Mouse (Mus musculus): ENCODE results near the gene Tinag. TPM values are rescaled to one million over a fixed set of nuclear protein-coding genes. Genes with fewer than 3 reads are reported as not detected.
"Not testable (repeated sequence)": the region's sequence is repeated elsewhere in the genome, so short reads cannot be mapped to it uniquely, and the experiment has no call there.

The Tinag gene
- polyA plus RNA-seq (2015; fragmentation: Nextera tagmentation; extraction: Ambion mirVana), result 0.09 TPM in 1 of 2 replicates, not detected in the other

DNA sequence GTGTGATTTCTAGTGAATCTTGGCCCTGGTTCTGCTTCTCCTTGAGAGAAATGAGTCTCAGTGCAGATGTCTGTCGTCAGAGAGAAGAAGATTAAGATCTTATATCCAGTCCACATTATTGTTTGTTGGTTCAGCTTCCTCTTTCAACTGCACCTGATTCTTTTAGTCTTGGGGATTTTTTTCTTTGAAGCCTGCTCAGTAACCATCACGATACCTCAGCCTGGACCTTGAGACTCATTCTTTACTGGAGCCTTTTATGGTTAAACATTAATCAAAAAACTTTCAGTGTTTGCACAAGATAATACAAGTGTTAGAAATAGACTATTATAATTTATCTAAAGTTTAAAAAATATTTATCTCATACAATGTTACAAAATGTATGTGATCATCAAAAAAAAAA lies at the start of gene Tinag:
TSS of gene Tinag (minus strand) at position 210 of the 400 bp plus-strand sequence.
- no peaks in the 10 kb centered on the region for H3K4me1 ChIP-seq (replicated peaks)
- no peak for ATAC-seq (ENCODE audit: low FRiP score, low read depth)
- H3K4me2 ChIP-seq, result no peak within 1 kb of the TSS
- no peak within 1 kb of the TSS for H3K27ac ChIP-seq (replicated peaks)
- no peaks in the 10 kb centered on the region for H3K27me3 ChIP-seq
- no peaks in the 10 kb centered on the region for H3K36me3 ChIP-seq
- no peaks in the 10 kb centered on the region for H3K9me3 ChIP-seq
- H3K9ac ChIP-seq, result no peak within 1 kb of the TSS
- H3K4me3 ChIP-seq, result no peak within 1 kb of the TSS
- 81% methylated on average over 2 of the region's 2 CpGs for WGBS

DNA sequence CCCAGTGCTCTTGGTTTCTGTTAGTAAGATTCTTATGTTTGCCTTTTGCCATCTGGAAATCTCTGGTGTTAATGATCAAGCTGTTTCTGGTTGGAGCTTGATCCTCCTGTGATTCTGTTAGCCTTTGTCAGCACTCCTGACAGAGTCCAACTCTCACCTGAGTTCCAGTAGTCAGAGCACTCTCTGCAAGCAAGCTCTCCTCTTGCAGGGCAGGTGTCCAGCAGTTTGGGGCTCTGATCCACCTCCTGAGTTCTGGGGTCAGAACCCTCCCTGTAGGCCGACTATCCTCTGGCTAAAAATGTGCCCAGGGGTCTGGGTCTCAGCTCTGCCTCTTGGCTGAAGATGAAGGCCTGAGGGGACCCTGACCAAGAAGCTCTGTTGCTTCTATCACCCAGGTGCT lies 37.6 kb upstream of the Tinag start:
- H3K4me3 ChIP-seq; H3K27me3 ChIP-seq; H3K4me1 ChIP-seq (replicated peaks); H3K9me3 ChIP-seq; ATAC-seq (ENCODE audit: low FRiP score, low read depth); H3K27ac ChIP-seq (replicated peaks); H3K4me2 ChIP-seq; H3K9ac ChIP-seq; H3K36me3 ChIP-seq: not testable (repeated sequence)
- 80% methylated on average over 1 of the region's 1 CpGs for WGBS

DNA sequence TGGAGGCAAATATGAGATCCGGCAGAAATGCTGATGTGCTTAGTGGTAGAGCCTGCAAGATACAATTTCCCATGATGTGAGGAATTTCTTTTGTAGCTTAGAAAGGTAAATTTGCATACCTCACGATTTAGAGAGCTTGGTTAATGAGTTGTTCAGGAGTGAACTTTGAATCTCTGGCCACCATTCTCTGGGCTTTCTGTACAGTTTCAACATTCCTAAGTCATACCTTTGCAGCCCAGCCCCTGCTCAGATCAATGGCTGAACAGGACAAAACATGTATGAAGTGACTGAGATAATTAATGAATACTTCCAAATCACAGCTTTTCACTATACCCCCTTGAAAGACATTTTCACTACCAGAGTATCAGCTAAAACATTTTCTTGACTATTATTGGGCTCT lies 26.1 kb upstream of the Tinag start:
- Histone ChIP-seq H3K9ac (no peak overlapping the region), H3K27ac (replicated peaks) (no peak overlapping the region), H3K36me3 (no peaks in the 10 kb centered on the region), H3K27me3 (no peaks in the 10 kb centered on the region), H3K4me3 (no peak overlapping the region), H3K4me2 (no peak overlapping the region), H3K4me1 (replicated peaks) (no peaks in the 10 kb centered on the region), H3K9me3 (no peaks in the 10 kb centered on the region)
- no peak for ATAC-seq (ENCODE audit: low FRiP score, low read depth)
- 92% methylated on average over 2 of the region's 2 CpGs for WGBS

DNA sequence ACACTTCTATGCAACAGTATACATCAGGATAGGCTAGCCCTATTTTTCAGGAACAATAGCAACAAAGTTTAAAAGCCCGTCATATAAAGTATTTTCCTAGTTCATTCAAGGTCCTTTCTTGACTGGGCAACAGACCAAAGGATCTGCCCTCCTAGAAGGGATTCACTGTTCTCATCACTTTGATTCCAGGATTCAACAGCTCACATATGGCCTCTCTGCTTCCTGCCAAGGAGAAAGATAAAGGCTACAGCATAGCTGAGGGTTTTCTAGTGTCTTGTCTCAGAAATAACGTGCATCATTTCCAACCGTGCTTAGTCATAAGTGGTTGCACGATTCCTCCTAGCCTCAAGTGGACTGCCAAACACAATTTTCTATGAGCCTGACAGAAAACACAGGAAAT lies 11.0 kb upstream of the Tinag start:
- H3K9ac ChIP-seq, result no peak overlapping the region
- H3K27ac ChIP-seq (replicated peaks), result no peak overlapping the region
- no peaks in the 10 kb centered on the region for H3K27me3 ChIP-seq
- H3K4me2 ChIP-seq, result no peak overlapping the region
- WGBS, result 77% methylated on average over 4 of the region's 4 CpGs
- no peak for ATAC-seq (ENCODE audit: low FRiP score, low read depth)
- H3K36me3 ChIP-seq, result no peaks in the 10 kb centered on the region
- H3K9me3 ChIP-seq, result no peaks in the 10 kb centered on the region
- no peak overlapping the region for H3K4me3 ChIP-seq
- H3K4me1 ChIP-seq (replicated peaks), result no peaks in the 10 kb centered on the region

DNA sequence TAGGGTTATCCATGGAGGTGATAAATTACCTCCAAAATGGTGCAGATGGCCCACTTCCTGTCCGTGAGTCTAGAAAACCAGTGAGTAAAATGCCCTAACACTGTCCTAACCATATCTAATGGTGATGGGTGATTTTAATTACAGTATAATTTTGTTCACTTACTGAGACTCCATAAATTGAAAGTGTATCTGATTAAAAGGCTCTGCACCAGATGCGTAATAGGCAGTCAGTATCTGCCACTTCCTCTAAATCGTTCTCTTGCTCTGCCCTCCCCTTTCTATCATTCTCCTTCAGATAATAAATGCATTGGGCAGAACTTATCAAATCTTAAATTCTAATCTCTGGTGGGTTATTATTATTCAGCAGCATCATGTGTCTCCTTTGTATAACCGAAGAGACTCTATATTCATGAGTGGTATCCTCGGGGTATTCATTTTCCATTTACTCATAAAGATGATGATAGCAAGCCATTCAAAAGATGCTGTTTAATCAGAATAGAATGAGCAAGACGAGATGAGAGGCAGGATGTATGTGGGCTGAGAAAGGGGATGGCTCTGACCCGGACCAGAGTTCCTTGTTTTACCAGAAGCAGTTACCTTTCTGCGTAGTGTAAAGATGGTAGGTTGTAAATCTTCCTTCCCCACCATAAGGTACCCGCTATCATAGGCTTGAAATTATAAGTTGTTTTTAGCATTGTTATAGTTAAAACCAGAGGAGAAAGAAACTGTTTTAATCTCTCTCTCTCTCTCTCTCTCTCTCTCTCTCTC lies 9.0 kb upstream of the Tinag start:
- Histone ChIP-seq H3K27ac (replicated peaks) (no peak overlapping the region), H3K4me2 (no peak overlapping the region), H3K4me3 (no peak overlapping the region), H3K9ac (no peak overlapping the region), H3K9me3 (no peaks in the 10 kb centered on the region), H3K27me3 (no peaks in the 10 kb centered on the region), H3K4me1 (replicated peaks) (no peaks in the 10 kb centered on the region), H3K36me3 (no peaks in the 10 kb centered on the region)
- 0 out of 2 replicates have a peak, but pooled peaks have one; percentile 42 for ATAC-seq (ENCODE audit: low FRiP score, low read depth)
- WGBS, result 56% methylated on average over 9 of the region's 9 CpGs

DNA sequence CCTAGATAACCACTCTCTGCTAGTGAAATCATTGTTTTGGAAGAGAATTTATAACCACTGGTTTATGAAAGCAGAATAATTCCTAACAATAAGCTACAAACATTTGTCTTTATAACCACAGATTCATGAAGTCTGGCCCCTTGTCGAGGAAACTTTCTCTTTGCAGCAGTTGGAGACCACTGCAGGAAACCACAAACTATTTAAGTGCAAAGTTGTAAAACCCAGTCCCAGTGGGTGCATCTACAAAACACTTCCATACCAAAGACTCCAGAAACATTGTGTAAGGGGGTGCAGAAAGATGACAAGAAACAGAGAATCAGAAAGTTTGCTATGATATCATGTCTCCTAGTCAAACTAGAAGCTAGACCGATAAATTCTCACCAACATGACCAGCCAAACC lies 5.8 kb upstream of the Tinag start:
- Histone ChIP-seq H3K27me3 (no peaks in the 10 kb centered on the region), H3K9ac (no peak overlapping the region), H3K4me2 (no peak overlapping the region), H3K4me1 (replicated peaks) (no peaks in the 10 kb centered on the region), H3K27ac (replicated peaks) (no peak overlapping the region), H3K4me3 (no peak overlapping the region), H3K36me3 (no peaks in the 10 kb centered on the region), H3K9me3 (no peaks in the 10 kb centered on the region)
- WGBS, result 85% methylated on average over 2 of the region's 2 CpGs
- ATAC-seq (ENCODE audit: low FRiP score, low read depth), result no peak

DNA sequence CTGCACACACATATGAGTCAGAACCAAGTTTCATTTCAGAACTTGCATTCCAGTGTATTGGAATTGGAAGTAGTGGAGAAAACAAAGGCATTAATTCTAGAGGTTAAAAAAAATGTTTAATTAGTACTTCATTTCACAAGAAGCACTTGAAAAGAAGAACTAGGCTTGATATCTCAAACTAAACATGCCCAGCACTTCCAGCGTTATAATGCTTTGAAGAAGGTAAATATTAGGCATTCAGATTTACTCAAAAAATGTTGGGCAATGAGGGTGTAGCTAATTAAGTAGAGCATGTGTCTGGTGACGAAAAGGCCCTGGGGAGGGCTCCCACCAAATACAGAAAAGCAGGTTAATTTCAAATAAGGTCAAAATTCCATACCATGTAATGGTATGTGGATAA lies 4.1 kb upstream of the Tinag start:
- 83% methylated on average over 2 of the region's 2 CpGs for WGBS
- H3K27me3 ChIP-seq, result no peaks in the 10 kb centered on the region
- H3K9me3 ChIP-seq, result no peaks in the 10 kb centered on the region
- ATAC-seq (ENCODE audit: low FRiP score, low read depth), result no peak
- no peak overlapping the region for H3K27ac ChIP-seq (replicated peaks)
- no peak overlapping the region for H3K4me3 ChIP-seq
- no peak overlapping the region for H3K4me2 ChIP-seq
- H3K4me1 ChIP-seq (replicated peaks), result no peaks in the 10 kb centered on the region
- no peak overlapping the region for H3K9ac ChIP-seq
- no peaks in the 10 kb centered on the region for H3K36me3 ChIP-seq

DNA sequence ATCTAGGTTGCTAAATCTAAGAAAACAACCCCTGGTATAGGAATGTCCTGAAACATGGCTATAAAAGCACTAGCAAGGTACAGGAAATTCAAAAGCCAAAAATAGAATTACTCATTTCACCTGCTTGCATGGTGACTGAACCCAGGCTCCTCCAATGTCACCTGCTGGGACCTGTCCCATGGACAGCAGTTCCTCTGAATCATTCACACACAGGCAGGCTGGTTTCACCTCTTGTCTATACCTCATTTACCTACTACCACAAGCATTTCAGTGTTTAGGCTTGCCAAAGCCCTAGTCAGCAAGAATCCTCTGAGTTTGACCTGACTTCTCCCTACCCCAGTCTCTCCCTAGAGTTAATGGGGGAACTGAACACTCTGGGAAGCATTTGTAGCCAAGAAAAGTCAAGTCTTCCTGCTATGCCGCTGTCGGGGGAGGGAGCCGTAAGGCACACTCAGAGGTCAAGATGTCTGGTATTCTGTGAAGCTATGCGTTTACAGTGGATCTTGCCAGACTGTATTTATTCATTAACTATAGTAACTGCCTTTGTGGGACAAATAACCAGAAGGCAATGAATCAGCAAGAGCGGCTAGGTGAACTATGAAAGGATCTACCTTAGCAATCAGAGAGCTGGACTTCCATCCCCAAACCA lies 597 bp upstream of the Tinag start:
- no peak for ATAC-seq (ENCODE audit: low FRiP score, low read depth)
- Histone ChIP-seq H3K27me3 (no peaks in the 10 kb centered on the region), H3K4me2 (no peak overlapping the region), H3K4me1 (replicated peaks) (no peaks in the 10 kb centered on the region), H3K36me3 (no peaks in the 10 kb centered on the region), H3K9me3 (no peaks in the 10 kb centered on the region), H3K9ac (no peak overlapping the region), H3K27ac (replicated peaks) (no peak overlapping the region), H3K4me3 (no peak overlapping the region)
- WGBS, result 87% methylated on average over 5 of the region's 5 CpGs

DNA sequence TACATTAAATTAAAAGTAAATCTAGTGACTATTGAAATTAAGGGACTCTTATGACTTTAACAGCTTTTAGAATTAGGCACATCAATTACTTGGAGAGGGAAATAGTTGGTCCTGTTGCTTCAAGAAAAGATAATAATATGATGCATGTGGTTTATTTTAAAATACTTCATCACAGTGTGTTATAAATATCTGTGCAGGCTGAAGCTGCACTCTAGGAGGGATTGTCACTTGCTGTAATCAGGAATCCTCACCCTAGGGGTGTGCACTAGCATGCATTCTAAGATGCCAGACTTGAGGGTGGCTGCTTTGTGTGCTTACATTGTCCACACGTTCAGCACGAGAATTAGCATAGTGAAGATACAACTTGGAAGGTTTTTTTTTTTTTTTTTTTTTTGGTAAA lies 10.2 kb downstream of the Tinag start:
- H3K9me3 ChIP-seq, result no peaks in the 10 kb centered on the region
- WGBS, result 53% methylated on average over 2 of the region's 2 CpGs
- H3K27me3 ChIP-seq, result no peaks in the 10 kb centered on the region
- no peak overlapping the region for H3K4me2 ChIP-seq
- no peak overlapping the region for H3K27ac ChIP-seq (replicated peaks)
- no peaks in the 10 kb centered on the region for H3K4me1 ChIP-seq (replicated peaks)
- no peaks in the 10 kb centered on the region for H3K36me3 ChIP-seq
- no peak overlapping the region for H3K9ac ChIP-seq
- ATAC-seq (ENCODE audit: low FRiP score, low read depth), result no peak
- H3K4me3 ChIP-seq, result no peak overlapping the region

DNA sequence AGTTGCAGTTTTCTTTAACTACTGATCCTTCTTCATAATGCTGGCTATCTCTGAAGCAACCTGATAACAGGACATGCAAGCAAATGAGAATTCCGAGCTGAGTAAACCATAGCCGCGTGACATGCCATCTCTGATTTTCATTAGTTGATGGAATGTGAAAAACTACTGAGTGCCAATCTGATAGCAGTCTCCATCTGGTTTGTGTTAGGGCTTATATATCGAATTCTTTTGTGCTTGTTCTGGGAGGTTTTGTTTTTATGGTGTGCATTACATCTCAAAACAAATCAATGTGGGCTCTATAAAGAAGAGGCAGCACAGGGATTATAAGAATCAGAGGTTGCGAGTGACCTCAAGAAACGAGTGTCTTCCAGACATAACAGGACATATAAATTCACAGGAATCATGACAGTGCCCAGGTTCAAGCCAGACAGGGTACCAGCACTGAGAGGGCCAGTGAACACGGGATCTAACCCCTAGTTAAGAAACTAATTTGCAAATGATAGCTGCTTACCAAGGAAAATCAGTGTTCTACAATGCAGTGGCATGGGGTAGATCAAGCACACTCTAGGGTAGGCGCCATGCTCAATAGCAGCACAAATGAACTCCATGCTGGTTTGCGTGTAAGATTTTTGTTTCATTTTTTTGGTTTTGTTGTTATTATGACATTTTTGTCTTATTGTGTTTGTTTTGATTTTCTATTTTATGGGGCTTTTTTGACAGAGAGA lies 13.0 kb downstream of the Tinag start:
- Histone ChIP-seq H3K9me3 (no peaks in the 10 kb centered on the region), H3K9ac (no peak overlapping the region), H3K27me3 (no peaks in the 10 kb centered on the region), H3K4me2 (no peak overlapping the region), H3K4me3 (no peak overlapping the region), H3K27ac (replicated peaks) (no peak overlapping the region), H3K36me3 (no peaks in the 10 kb centered on the region), H3K4me1 (replicated peaks) (no peaks in the 10 kb centered on the region)
- no peak for ATAC-seq (ENCODE audit: low FRiP score, low read depth)
- 82% methylated on average over 9 of the region's 9 CpGs for WGBS

DNA sequence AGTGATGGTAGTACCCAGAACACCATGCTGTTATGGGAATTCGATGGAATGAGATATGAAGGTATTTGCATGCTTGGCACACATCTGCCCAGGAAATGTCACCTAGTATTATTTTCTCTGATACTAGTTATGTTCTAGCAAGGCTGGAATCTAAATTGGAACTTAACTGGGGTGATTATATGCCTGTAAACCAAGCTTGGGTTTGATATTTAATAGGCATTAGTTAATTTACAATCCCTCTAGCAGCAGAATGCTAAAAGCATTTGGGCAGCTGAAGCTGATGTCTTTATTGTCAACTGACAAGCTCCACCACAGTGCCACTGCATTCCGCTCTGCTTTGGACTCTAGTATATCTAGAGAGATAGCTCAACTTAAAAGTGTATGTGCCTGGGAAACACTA lies 20.3 kb downstream of the Tinag start:
- Histone ChIP-seq H3K27ac (replicated peaks) (no peak overlapping the region), H3K4me3 (no peak overlapping the region), H3K27me3 (no peaks in the 10 kb centered on the region), H3K4me2 (no peak overlapping the region), H3K4me1 (replicated peaks) (no peaks in the 10 kb centered on the region), H3K9ac (no peak overlapping the region), H3K36me3 (no peaks in the 10 kb centered on the region), H3K9me3 (no peaks in the 10 kb centered on the region)
- ATAC-seq (ENCODE audit: low FRiP score, low read depth), result no peak
- 69% methylated on average over 2 of the region's 2 CpGs for WGBS

DNA sequence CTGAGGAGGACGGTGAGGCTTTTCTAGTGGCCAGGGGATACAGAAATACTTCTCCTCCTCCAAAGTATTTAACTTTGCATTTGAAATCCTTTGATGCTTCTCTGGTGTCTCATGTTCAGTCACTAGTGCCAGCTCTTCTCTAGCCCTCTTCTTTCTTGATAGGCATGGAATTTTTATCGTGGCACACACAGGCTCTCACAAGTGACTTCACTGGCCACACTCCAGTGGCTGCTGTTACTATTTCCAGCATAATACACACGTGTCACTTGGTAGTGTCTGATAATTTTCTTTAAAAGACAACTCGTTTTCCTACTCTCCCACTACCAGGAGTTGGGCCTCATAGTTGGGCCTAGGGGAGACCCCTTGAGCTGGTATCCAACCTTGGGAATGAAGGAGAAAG lies 26.7 kb downstream of the Tinag start:
- H3K4me2 ChIP-seq, result no peak overlapping the region
- 81% methylated on average over 4 of the region's 4 CpGs for WGBS
- H3K27ac ChIP-seq (replicated peaks), result no peak overlapping the region

More for the DNA sequence above, 26.7 kb downstream of the Tinag start:
- Histone ChIP-seq H3K4me1 (replicated peaks) (no peaks in the 10 kb centered on the region), H3K4me3 (no peak overlapping the region), H3K9ac (no peak overlapping the region), H3K36me3 (no peaks in the 10 kb centered on the region), H3K9me3 (no peaks in the 10 kb centered on the region), H3K27me3 (no peaks in the 10 kb centered on the region)
- ATAC-seq (ENCODE audit: low FRiP score, low read depth), result no peak

All from hindbrain, embryonic 15.5 days (tissue).